Mouse (Mus musculus) stomach, postnatal 0 days (tissue): ENCODE data around the gene Gtf2a1. TPM values are rescaled to one million over a fixed set of nuclear protein-coding genes. Genes with fewer than 3 reads are reported as not detected.
"Not testable (repeated sequence)": the region's sequence is repeated elsewhere in the genome, so short reads cannot be mapped to it uniquely, and the experiment has no call there.

Source experiments
- ATAC-seq: fragments of 200-750 bp; cut with Nextera tagmentation; 2 replicates; pipeline ENCODE4 v1.8.0; 2017; ENCODE audit not compliant: low FRiP score, low TSS enrichment
- DNase-seq: peaks from one replicate; pipeline ENCODE4 v3.0.0-alpha.2; 2016; ENCODE audit warnings: low spot score
- H3K27ac ChIP-seq: fragments of 300-500 bp; sonication (generic); replicated peaks from 2 replicates; pipeline ENCODE4 v1.5.1; 2014; ENCODE audit warnings: mild to moderate bottlenecking, control low read depth
- H3K27me3 ChIP-seq: fragments of 300-500 bp; sonication (generic); 2 replicates; pipeline ENCODE4 v1.6.1; 2014; ENCODE audit warnings: low read length; ENCODE audit not compliant: control insufficient read depth, insufficient read depth
- H3K36me3 ChIP-seq: fragments of 300-500 bp; sonication (generic); 2 replicates; pipeline ENCODE4 v1.6.1; 2014; ENCODE audit warnings: low read length, mixed read lengths; ENCODE audit not compliant: control insufficient read depth, insufficient read depth
- H3K4me1 ChIP-seq: fragments of 300-500 bp; sonication (generic); replicated peaks from 2 replicates; pipeline ENCODE4 v1.6.1; 2014; ENCODE audit warnings: antibody characterized with exemption; ENCODE audit not compliant: control insufficient read depth, insufficient read depth
- H3K4me2 ChIP-seq: fragments of 300-500 bp; sonication (generic); replicated peaks from 2 replicates; pipeline ENCODE4 v1.6.1; 2014; ENCODE audit warnings: low read depth, mild to moderate bottlenecking, control low read depth, moderate library complexity
- H3K4me3 ChIP-seq: fragments of 300-500 bp; sonication (generic); 2 replicates; pipeline ENCODE4 v1.5.1; 2014; ENCODE audit warnings: low read depth, low read length, control low read depth
- H3K9ac ChIP-seq: fragments of 300-500 bp; sonication (generic); 2 replicates; pipeline ENCODE4 v1.6.1; 2014; ENCODE audit warnings: mild to moderate bottlenecking, low read length, control low read depth, mixed read lengths
- H3K9me3 ChIP-seq: fragments of 300-500 bp; sonication (generic); 2 replicates; pipeline ENCODE4 v1.6.1; 2016; ENCODE audit warnings: low read length; ENCODE audit not compliant: control insufficient read depth
- CTCF ChIP-seq: IDR thresholded peaks from 2 replicates; pipeline ENCODE4 v1.5.1; 2016; ENCODE audit warnings: antibody characterized with exemption, low read depth, mild to moderate bottlenecking, moderate library complexity
- EP300 ChIP-seq: optimal IDR thresholded peaks from 2 replicates; pipeline ENCODE3; 2016; ENCODE audit warnings: antibody characterized with exemption
- WGBS: fragments of 180-500 bp; shearing (Covaris S2); extraction: QIAGEN DNeasy Blood & Tissue Kit; methylation state at CpG from one replicate; pipeline ENCODE4 v1.1.7; 2014; 5-methylcytosine and 5-hydroxymethylcytosine counted together
- polyA plus RNA-seq: library from polyadenylated mRNA; unstranded; fragments of >200 nt; fragmentation: Nextera tagmentation; extraction: Ambion mirVana; gene quantifications from 2 replicates; pipeline ENCODE4 v1.2.1, GENCODE M21; 2015

Gtf2a1 gene
- polyA plus RNA-seq, 1 experiment from 2014 or later = 18.9 TPM

GRCm38 (mm10) chr12:91569255-91569654 is 21.0 kb downstream of the Gtf2a1 start:
- Histone ChIP-seq H3K27ac (no peak overlapping the region), H3K9ac (no peak overlapping the region), H3K27me3 (no peaks in the 10 kb centered on the region), H3K36me3 (peaks cover 13% of the 10 kb centered on the region; the same call in 1 of the 2 replicates), H3K9me3 (no peaks in the 10 kb centered on the region), H3K4me1 (no peaks in the 10 kb centered on the region), H3K4me2 (no peak overlapping the region), H3K4me3 (no peak overlapping the region)
- DNase-seq (no peak), ATAC-seq (no peak)
- TF ChIP-seq CTCF (no peak), EP300 (no peak)
- WGBS = 83% methylated on average over 3 of the region's 3 CpGs

GRCm38 (mm10) chr12:91567145-91567544 is 23.1 kb downstream of the Gtf2a1 start:
- no peaks in the 10 kb centered on the region for H3K27me3 ChIP-seq
- DNase-seq (no peak), ATAC-seq (no peak)
- H3K9ac ChIP-seq = no peak overlapping the region
- no peak overlapping the region for H3K4me2 ChIP-seq
- 88% methylated on average over 4 of the region's 4 CpGs for whole genome bisulfite sequencing
- H3K36me3 ChIP-seq = peaks cover 13% of the 10 kb centered on the region; the same call in 1 of the 2 replicates
- H3K4me1 ChIP-seq = no peaks in the 10 kb centered on the region
- TF ChIP-seq EP300 (no peak), CTCF (no peak)
- H3K4me3 ChIP-seq = no peak overlapping the region
- no peaks in the 10 kb centered on the region for H3K9me3 ChIP-seq
- no peak overlapping the region for H3K27ac ChIP-seq

- not testable (repeated sequence) for H3K9ac ChIP-seq, H3K27me3 ChIP-seq, H3K4me2 ChIP-seq, ATAC-seq, H3K9me3 ChIP-seq, H3K36me3 ChIP-seq, DNase-seq, H3K27ac ChIP-seq, H3K4me3 ChIP-seq, H3K4me1 ChIP-seq
- 87% methylated on average over 4 of the region's 4 CpGs for WGBS
Measured at GRCm38 (mm10) chr12:91558152-91558551, 32.1 kb downstream of the Gtf2a1 start.

- H3K9ac ChIP-seq, H3K27ac ChIP-seq, H3K27me3 ChIP-seq, H3K9me3 ChIP-seq, H3K4me1 ChIP-seq, H3K36me3 ChIP-seq, H3K4me2 ChIP-seq, DNase-seq, H3K4me3 ChIP-seq: not testable (repeated sequence)
- peak; percentile 99 for ATAC-seq
- 66% methylated on average over 8 of the region's 8 CpGs for WGBS
Measured at GRCm38 (mm10) chr12:91557358-91558005, 32.8 kb downstream of the Gtf2a1 start.

GRCm38 (mm10) chr12:91551773-91552526 is 38.3 kb downstream of the Gtf2a1 start:
- TF ChIP-seq CTCF = no peak
- no peak for TF ChIP-seq EP300
- Histone ChIP-seq H3K4me2 (peak overlapping the region; percentile 31), H3K9ac (no peak overlapping the region), H3K4me1 (no peaks in the 10 kb centered on the region), H3K4me3 (no peak overlapping the region), H3K9me3 (no peaks in the 10 kb centered on the region), H3K27ac (no peak overlapping the region), H3K36me3 (no peaks in the 10 kb centered on the region; the same call in 1 of the 2 replicates), H3K27me3 (no peaks in the 10 kb centered on the region; the same call in 1 of the 2 replicates)
- WGBS = 24% methylated on average over 19 of the region's 19 CpGs
- DNase-seq (peak; percentile 88), ATAC-seq (peak; percentile 91)

- Histone ChIP-seq H3K9ac (no peak overlapping the region), H3K4me1 (no peaks in the 10 kb centered on the region), H3K27me3 (no peaks in the 10 kb centered on the region; the same call in 1 of the 2 replicates), H3K36me3 (no peaks in the 10 kb centered on the region), H3K9me3 (no peaks in the 10 kb centered on the region), H3K4me2 (no peak overlapping the region), H3K4me3 (no peak overlapping the region), H3K27ac (no peak overlapping the region)
- 57% methylated on average over 9 of the region's 9 CpGs for WGBS
- no peak for TF ChIP-seq CTCF
- no peak for TF ChIP-seq EP300
- DNase-seq (no peak), ATAC-seq (no peak)
Measured at GRCm38 (mm10) chr12:91549471-91549870, 40.8 kb downstream of the Gtf2a1 start.
